Mouse (Mus musculus) testis, adult 2 months (tissue): ENCODE results near the gene Acbd3. TPM values are rescaled to one million over a fixed set of nuclear protein-coding genes. Genes with fewer than 3 reads are reported as not detected.

ENCODE experiments used
- H3K27ac ChIP-seq: fragments of 200-500 bp; 2 replicates; pipeline ENCODE4 v1.5.1; 2012; ENCODE audit warnings: low read depth, low read length; ENCODE audit not compliant: control insufficient read depth, insufficient read depth
- H3K27me3 ChIP-seq: fragments of 200-500 bp; 2 replicates; pipeline ENCODE4 v1.6.1; 2012; ENCODE audit warnings: mild to moderate bottlenecking, low read length, moderate library complexity; ENCODE audit not compliant: control insufficient read depth, insufficient read depth
- H3K36me3 ChIP-seq: fragments of 200-500 bp; 2 replicates; pipeline ENCODE4 v1.6.1; 2012; ENCODE audit warnings: mild to moderate bottlenecking, low read length; ENCODE audit not compliant: control insufficient read depth, insufficient read depth
- H3K4me1 ChIP-seq: fragments of 200-500 bp; 2 replicates; pipeline ENCODE4 v1.6.1; 2012; ENCODE audit warnings: low read length; ENCODE audit not compliant: control insufficient read depth, insufficient read depth
- H3K4me3 ChIP-seq: fragments of 200-500 bp; 2 replicates; pipeline ENCODE4 v1.5.1; 2012; ENCODE audit warnings: low read depth, mild to moderate bottlenecking, low read length, moderate library complexity, mixed read lengths; ENCODE audit not compliant: control insufficient read depth
- CTCF ChIP-seq: fragments of 200-500 bp; IDR thresholded peaks from 2 replicates; pipeline ENCODE4 v1.5.1; 2012; ENCODE audit warnings: low read depth, mild to moderate bottlenecking, inconsistent platforms, low read length, moderate library complexity; ENCODE audit not compliant: control insufficient read depth, insufficient read depth, insufficient replicate concordance
- POLR2A ChIP-seq: fragments of 200-500 bp; IDR thresholded peaks from 2 replicates; pipeline ENCODE4 v1.6.1; 2012; ENCODE audit warnings: low read depth, mild to moderate bottlenecking, inconsistent platforms, low read length, moderate library complexity; ENCODE audit not compliant: control insufficient read depth
- polyA plus RNA-seq: library from polyadenylated mRNA; depleted of rRNA; stranded (reverse); fragments of >200 nt; gene quantifications from 2 replicates; pipeline ENCODE4 v1.2.3, GENCODE M21; 2012

Acbd3 gene
- polyA plus RNA-seq, 1 experiment, result 17.6 TPM

DNA sequence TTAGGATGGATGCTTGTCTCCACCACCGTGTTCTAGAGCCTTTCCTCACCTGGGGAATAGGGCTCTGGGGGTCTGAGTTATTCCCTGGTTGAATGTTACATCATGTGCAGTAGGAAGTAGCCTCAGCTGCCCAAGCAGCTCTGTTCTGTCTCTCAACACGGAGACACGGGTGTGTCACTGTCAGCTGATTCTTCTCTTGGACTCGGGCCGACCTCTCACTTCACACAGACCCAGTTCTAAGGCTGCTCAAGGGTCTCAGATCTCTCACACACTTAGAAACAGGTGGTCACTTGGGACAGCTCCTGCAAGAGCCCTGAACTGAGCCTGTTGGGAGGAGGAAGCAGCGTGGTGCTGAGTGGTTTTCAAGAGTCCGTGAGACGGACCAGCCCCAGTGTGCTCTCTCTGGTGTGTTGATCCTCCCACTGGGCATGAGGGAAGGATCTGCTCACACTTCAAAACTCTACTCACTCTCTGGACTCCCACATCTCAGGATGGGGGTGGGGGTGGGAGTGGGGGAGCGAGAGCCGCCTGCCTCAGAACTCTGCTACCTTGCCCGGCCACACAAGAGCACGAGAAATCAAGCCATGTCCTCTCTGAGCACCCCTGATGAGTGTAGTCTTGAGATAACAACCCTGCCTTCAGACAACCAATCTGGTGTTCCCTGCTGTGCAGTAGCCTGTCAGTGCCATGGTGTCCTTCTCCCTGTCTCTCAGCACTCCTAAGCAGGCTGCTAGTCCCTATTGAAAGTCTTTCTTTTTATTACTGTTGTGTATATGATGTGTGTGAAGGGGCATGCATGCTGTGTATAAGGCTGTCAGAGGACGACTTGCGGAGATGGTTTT, 16.7 kb upstream of the Acbd3 start:
- H3K36me3 ChIP-seq, result no peaks in the 10 kb centered on the region
- H3K27me3 ChIP-seq, result no peaks in the 10 kb centered on the region
- no peak overlapping the region for H3K27ac ChIP-seq
- no peaks in the 10 kb centered on the region for H3K4me1 ChIP-seq
- TF ChIP-seq POLR2A (no peak), CTCF (no peak)
- H3K4me3 ChIP-seq, result no peak overlapping the region

DNA sequence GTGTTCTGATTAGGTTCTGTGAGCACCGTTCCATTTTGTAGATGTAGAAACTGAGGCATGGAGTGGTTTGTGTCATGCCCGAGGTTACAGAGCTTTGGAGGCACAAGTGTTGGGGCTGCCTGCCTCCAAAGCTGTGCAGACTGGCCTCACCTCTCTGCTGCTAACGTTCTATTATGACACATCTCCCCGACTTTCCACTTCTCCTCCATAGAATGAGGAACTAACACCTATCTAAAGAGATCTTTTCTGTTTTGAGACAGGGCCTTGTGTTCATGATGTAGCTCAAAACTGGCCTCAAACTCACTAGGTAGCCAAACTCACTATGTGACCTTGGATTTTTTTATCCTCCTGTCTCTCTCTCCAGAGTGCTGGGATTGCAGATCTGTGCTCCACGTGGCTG, 7.1 kb upstream of the Acbd3 start:
- H3K36me3 ChIP-seq, result no peaks in the 10 kb centered on the region
- no peak overlapping the region for H3K4me3 ChIP-seq
- no peaks in the 10 kb centered on the region for H3K27me3 ChIP-seq
- no peaks in the 10 kb centered on the region for H3K4me1 ChIP-seq
- no peak for TF ChIP-seq POLR2A
- no peak for TF ChIP-seq CTCF
- no peak overlapping the region for H3K27ac ChIP-seq

DNA sequence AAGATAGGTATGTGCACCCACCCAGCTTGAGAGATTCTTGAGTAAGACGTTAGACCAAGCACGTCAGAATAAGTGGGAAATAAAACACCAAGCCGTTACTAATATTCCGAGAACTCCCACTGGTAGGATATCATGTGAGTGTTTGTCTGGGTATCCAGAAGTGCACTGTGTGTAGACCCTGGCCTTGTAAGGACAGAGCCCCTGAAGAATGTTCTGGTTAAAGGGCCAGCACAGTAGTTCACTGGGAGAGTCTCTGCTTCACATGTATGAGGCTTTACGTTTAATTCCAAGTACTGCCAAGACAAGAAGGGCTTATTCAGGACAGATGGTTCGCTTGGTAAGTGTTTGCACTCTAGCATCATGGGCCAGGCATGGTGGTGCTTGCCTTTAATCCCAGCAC, 6.4 kb upstream of the Acbd3 start:
- Histone ChIP-seq H3K4me3 (no peak overlapping the region), H3K27ac (no peak overlapping the region), H3K4me1 (no peaks in the 10 kb centered on the region), H3K36me3 (no peaks in the 10 kb centered on the region), H3K27me3 (no peaks in the 10 kb centered on the region)
- no peak for TF ChIP-seq POLR2A
- TF ChIP-seq CTCF, result no peak

DNA sequence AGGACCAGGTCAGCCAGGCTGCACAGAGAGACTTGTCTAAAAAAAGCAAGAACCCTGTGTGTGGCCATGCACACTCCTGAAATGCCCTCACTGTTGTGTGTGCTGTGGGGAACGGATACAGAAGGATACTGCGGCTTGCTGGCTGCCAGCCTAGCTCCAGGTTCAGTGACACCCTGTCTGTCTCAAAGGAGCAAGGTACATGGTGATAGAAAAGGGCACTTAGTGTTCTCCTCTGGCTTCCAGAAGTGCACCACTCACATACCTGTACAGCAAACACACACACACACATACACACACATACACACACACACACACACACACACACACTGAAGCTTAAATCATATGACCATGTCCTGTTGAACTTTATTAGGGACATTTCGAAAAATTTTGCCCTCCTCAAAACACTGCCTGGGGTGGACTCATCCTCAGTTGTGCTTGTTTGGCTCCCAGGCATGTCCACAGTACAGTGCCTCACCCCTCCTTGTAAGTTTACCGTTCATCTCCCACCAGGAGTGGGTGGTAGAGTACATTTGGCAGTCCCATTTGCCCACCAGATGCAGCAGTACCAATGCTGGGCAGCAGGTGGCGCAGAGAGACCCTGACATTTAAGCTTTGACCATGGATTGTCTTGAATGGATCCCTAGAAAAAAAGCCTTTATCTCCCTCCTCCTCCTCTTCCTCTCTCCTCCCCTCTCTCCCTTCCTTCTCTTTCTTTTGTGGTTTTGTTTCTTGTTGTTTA, 5.7 kb upstream of the Acbd3 start:
- Histone ChIP-seq H3K4me3 (no peak overlapping the region), H3K27ac (no peak overlapping the region), H3K27me3 (no peaks in the 10 kb centered on the region), H3K36me3 (no peaks in the 10 kb centered on the region), H3K4me1 (no peaks in the 10 kb centered on the region)
- no peak for TF ChIP-seq POLR2A
- TF ChIP-seq CTCF, result peak; percentile 89; the same call in 1 of the 2 replicates

DNA sequence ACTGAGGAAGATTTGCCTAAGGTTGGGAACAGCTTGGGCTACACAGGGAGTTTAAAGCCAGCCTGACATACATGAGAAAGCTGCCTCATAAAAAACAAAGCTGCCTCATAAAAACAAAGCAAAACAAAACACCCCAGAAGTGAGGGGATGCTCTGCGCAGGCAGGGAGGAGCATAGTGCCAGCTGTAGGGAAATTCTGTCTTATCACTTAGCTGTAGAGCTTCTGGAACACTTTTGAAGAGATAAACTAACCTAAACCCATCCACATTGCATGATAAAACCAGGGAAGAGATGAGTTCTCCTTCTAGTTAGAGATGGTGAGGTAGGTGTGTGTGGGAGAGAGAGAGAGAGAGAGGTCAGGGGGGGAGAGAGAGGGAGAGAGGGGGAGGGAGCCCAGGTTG, 3.2 kb upstream of the Acbd3 start:
- Histone ChIP-seq H3K27ac (no peak overlapping the region), H3K4me3 (no peak overlapping the region), H3K27me3 (no peaks in the 10 kb centered on the region), H3K36me3 (no peaks in the 10 kb centered on the region), H3K4me1 (no peaks in the 10 kb centered on the region)
- TF ChIP-seq POLR2A (no peak), CTCF (no peak)

DNA sequence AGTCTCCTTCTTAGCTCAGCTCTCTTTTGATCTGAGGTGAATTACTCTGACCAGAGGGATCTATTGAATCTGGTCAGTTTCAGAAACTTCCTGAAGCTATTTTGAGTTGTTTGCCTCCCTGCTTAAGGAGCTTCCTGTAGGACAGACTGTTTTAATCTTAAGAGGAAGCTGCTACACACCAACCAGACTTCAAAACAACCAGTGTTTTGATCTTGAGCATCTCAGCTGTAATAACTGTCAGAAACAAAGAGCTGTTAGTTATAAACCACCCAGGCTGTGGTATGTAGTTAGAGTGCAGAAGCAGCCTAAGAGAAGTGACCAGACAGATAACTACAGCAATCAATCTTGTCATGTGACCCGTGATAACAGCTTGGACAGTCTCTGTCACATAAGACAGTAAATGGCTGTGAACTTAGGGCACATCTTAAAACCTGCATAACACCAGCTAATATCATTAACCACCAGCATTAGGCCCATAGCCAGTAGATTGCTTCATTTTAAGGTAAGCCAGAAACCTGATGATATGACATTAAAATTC, 2.1 kb upstream of the Acbd3 start:
- Histone ChIP-seq H3K4me1 (no peaks in the 10 kb centered on the region), H3K27ac (no peak overlapping the region), H3K27me3 (no peaks in the 10 kb centered on the region), H3K36me3 (no peaks in the 10 kb centered on the region), H3K4me3 (no peak overlapping the region)
- TF ChIP-seq POLR2A, result no peak
- no peak for TF ChIP-seq CTCF

DNA sequence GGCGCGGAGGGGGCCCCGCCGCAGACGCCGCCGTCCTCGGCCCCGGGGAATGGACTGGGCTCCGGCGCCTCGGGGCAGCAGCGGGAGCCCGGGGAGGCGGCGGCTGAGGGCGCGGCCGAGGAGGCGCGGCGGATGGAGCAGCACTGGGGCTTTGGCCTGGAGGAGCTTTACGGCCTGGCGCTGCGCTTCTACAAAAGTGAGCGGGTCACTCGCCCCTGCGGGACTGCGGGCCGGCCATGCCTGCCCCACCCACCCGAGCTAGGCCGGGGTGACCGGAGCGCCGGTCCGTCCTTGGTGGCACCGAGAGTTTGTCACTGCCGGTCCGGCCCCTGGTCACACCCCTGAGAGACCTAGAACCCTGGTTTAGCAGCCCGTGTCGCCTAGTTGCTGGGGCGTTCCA, 340 bp downstream of the Acbd3 start:
- Histone ChIP-seq H3K27ac (peak overlapping the region; percentile 86), H3K27me3 (no peaks in the 10 kb centered on the region)
- TF ChIP-seq CTCF (no peak), POLR2A (no peak)

More for the DNA sequence above, 340 bp downstream of the Acbd3 start:
- Histone ChIP-seq H3K4me3 (peak overlapping the region; percentile 95), H3K4me1 (no peaks in the 10 kb centered on the region), H3K36me3 (no peaks in the 10 kb centered on the region)
